Mouse (Mus musculus) thymus, postnatal 14 days (tissue): ENCODE measurements around the gene Aarsd1.

Experiments used
- DNase-seq: peaks from one replicate; pipeline ENCODE4 v3.0.0; 2021

Gene Aarsd1

GRCm38 (mm10) chr11:101370141-101370540, 47.3 kb downstream of the Aarsd1 start:
- no peak for DNase-seq

GRCm38 (mm10) chr11:101367326-101367935, 50.0 kb downstream of the Aarsd1 start, which contains the start of gene G6pc:
TSS of gene G6pc (plus strand) at chr11:101367561.
- no peak for DNase-seq

GRCm38 (mm10) chr11:101364531-101364931, 52.9 kb downstream of the Aarsd1 start:
- no peak for DNase-seq

- peak; percentile 59 for DNase-seq
Observed at GRCm38 (mm10) chr11:101360651-101361113, 56.7 kb downstream of the Aarsd1 start.

GRCm38 (mm10) chr11:101359776-101360175, 57.6 kb downstream of the Aarsd1 start:
- no peak for DNase-seq

- DNase-seq: no peak
Observed at GRCm38 (mm10) chr11:101357505-101358182, 59.8 kb downstream of the Aarsd1 start.
